Comparison of ENCODE assay signal across 15 mouse cellular contexts in genomic region chr15:11862785-11863539, GRCm38 (mm10). TPM values are rescaled to one million over a fixed set of nuclear protein-coding genes. Genes with fewer than 3 reads are reported as not detected.
A peak's percentile ranks its signal among the peaks of the same experiment; 100 is the strongest.
DNase-seq lines count a peak whose midpoint lies in the region; ATAC-seq lines count a peak whose summit lies in the region.
"Had no signal": no experiment of that assay in that cellular context is flagged by ENCODE, and none has a peak within 500 bp of the region (broad histone marks: within the 10 kb centered on the region; RNA-seq: fewer than 3 reads in every experiment).

No protein-coding gene starts in this region.

- no peak overlapping the region for H3K4me3 ChIP-seq in midbrain, embryonic 13.5 days (replicated peaks)
- no peak overlapping the region for H3K4me3 ChIP-seq in forebrain, embryonic 12.5 days (replicated peaks)
- H3K4me3 ChIP-seq: embryonic facial prominence, embryonic 13.5 days; forebrain, embryonic 13.5 days; liver, embryonic 15.5 days had no signal

- no peaks in the 10 kb centered on the region for H3K36me3 ChIP-seq in midbrain, embryonic 13.5 days
- no peaks in the 10 kb centered on the region for H3K36me3 ChIP-seq in forebrain, embryonic 12.5 days (replicated peaks)
- H3K36me3 ChIP-seq: embryonic facial prominence, embryonic 13.5 days; liver, embryonic 15.5 days had no signal

- WGBS in midbrain, embryonic 13.5 days, result 80% methylated on average over 15 of the region's 15 CpGs
- 85% methylated on average over 15 of the region's 15 CpGs for WGBS in forebrain, embryonic 12.5 days

- no peak overlapping the region for H3K4me2 ChIP-seq in midbrain, embryonic 13.5 days (replicated peaks)
- H3K4me2 ChIP-seq in forebrain, embryonic 12.5 days, result no peak overlapping the region
- H3K4me2 ChIP-seq: embryonic facial prominence, embryonic 13.5 days; forebrain, embryonic 13.5 days; heart, embryonic 11.5 days; liver, embryonic 15.5 days had no signal

- no peak for ATAC-seq in midbrain, embryonic 13.5 days
- ATAC-seq in forebrain, embryonic 12.5 days (ENCODE audit: low FRiP score), result no peak
- ATAC-seq: forebrain, embryonic 13.5 days had no signal

- no peaks in the 10 kb centered on the region for H3K27me3 ChIP-seq in midbrain, embryonic 13.5 days
- H3K27me3 ChIP-seq in forebrain, embryonic 12.5 days, result no peaks in the 10 kb centered on the region
- H3K27me3 ChIP-seq: embryonic facial prominence, embryonic 13.5 days; forebrain, embryonic 13.5 days; liver, embryonic 15.5 days had no signal

- no peak overlapping the region for H3K27ac ChIP-seq in midbrain, embryonic 13.5 days
- H3K27ac ChIP-seq in forebrain, embryonic 12.5 days, result no peak overlapping the region
- H3K27ac ChIP-seq: embryonic facial prominence, embryonic 13.5 days; forebrain, embryonic 13.5 days; liver, embryonic 15.5 days had no signal

- H3K9ac ChIP-seq in midbrain, embryonic 13.5 days (replicated peaks), result no peak overlapping the region
- no peak overlapping the region for H3K9ac ChIP-seq in forebrain, embryonic 12.5 days
- H3K9ac ChIP-seq: embryonic facial prominence, embryonic 13.5 days; forebrain, embryonic 13.5 days; liver, embryonic 15.5 days had no signal

- H3K9me3 ChIP-seq in midbrain, embryonic 13.5 days, result no peaks in the 10 kb centered on the region
- H3K9me3 ChIP-seq in forebrain, embryonic 12.5 days, result no peaks in the 10 kb centered on the region
- H3K9me3 ChIP-seq: embryonic facial prominence, embryonic 13.5 days; forebrain, embryonic 13.5 days; liver, embryonic 15.5 days had no signal

- no peaks in the 10 kb centered on the region for H3K4me1 ChIP-seq in midbrain, embryonic 13.5 days (replicated peaks)
- no peaks in the 10 kb centered on the region for H3K4me1 ChIP-seq in forebrain, embryonic 12.5 days
- H3K4me1 ChIP-seq: embryonic facial prominence, embryonic 13.5 days; forebrain, embryonic 13.5 days; liver, embryonic 15.5 days had no signal

- DNase-seq in cerebellum, postnatal 10 days, result peak; percentile 22 to 41
- DNase-seq in cerebellum, adult 11 months, result no peak
- peak; percentile 6 for DNase-seq in ovary, postnatal 14 days (ENCODE audit: low spot score)
- no peak for DNase-seq in ovary, adult 18-20 months (ENCODE audit: low spot score)
- DNase-seq in layer of hippocampus, adult 9-11 months, result peak; percentile 42
- DNase-seq in lung, postnatal 4 days, result peak; percentile 39 to 49
- DNase-seq: cerebellum, adult 9-10 months; gastrocnemius, postnatal 14 days; spleen, adult 18-20 months had no signal

RNA-seq across cellular contexts. Expression of gene Npr3, which starts 44.1 kb away (rescaled TPM):
- 1.1 and 1.2 TPM in 2 replicates for polyA plus RNA-seq in midbrain, embryonic 13.5 days (2015; fragmentation: Nextera tagmentation; extraction: Ambion mirVana)
- 1.9 and 2.1 TPM in 2 replicates for polyA plus RNA-seq in forebrain, embryonic 12.5 days (2016; fragmentation: Nextera tagmentation; extraction: Ambion mirVana)

Comparison
In these comparisons a context has a peak if more than half of its experiments do, and no peak if none do; other contexts are left out.
1. DNase-seq: peak in cerebellum, postnatal 10 days (2 of 2), ovary, postnatal 14 days (single experiment), layer of hippocampus, adult 9-11 months (single experiment) and lung, postnatal 4 days (2 of 2); none in cerebellum, adult 11 months (single experiment) and ovary, adult 18-20 months (single experiment).